Mouse (Mus musculus): ENCODE measurements around the gene Chmp4b. TPM values are rescaled to one million over a fixed set of nuclear protein-coding genes. Genes with fewer than 3 reads are reported as not detected.

The Chmp4b gene
- 307 and 356 TPM in 2 replicates for polyA plus RNA-seq (2012; rRNA removed)

GRCm38 (mm10) chr2:154651363-154651762 lies at the start of gene Chmp4b:
TSS of gene Chmp4b (plus strand) at chr2:154651705.
- WGBS, result 59% methylated on average over 8 of the region's 8 CpGs
- H3K4me1 ChIP-seq (ENCODE audit: control insufficient read depth, insufficient read depth, low read length), result no peaks in the 10 kb centered on the region
- TF ChIP-seq POLR2A (IDR thresholded peaks at IDR 0.05; ENCODE audit: borderline replicate concordance, insufficient read depth, low read length), result no peak
- no peak for TF ChIP-seq CTCF (IDR thresholded peaks at IDR 0.05; ENCODE audit: borderline replicate concordance, insufficient read depth, low read depth, low read length)
- H3K27me3 ChIP-seq (ENCODE audit: control insufficient read depth, insufficient read depth, low read length), result no peaks in the 10 kb centered on the region
- no peak within 1 kb of the TSS for H3K4me3 ChIP-seq (replicated peaks; ENCODE audit: insufficient read depth, low read depth, low read length)
- no peak for DNase-seq
- H3K27ac ChIP-seq (ENCODE audit: insufficient read depth, low read length), result no peak within 1 kb of the TSS

- H3K4me1 ChIP-seq (ENCODE audit: control insufficient read depth, insufficient read depth, low read length), result no peaks in the 10 kb centered on the region
- no peaks in the 10 kb centered on the region for H3K27me3 ChIP-seq (ENCODE audit: control insufficient read depth, insufficient read depth, low read length)
- peak overlapping the region; percentile 75 for H3K27ac ChIP-seq (ENCODE audit: insufficient read depth, low read length)
- WGBS, result 14% methylated on average over 22 of the region's 22 CpGs
- peak overlapping the region; percentile 84 for H3K4me3 ChIP-seq (replicated peaks; ENCODE audit: insufficient read depth, low read depth, low read length)
- no peak for DNase-seq
- TF ChIP-seq POLR2A (IDR thresholded peaks at IDR 0.05; ENCODE audit: borderline replicate concordance, insufficient read depth, low read length) (no peak), CTCF (IDR thresholded peaks at IDR 0.05; ENCODE audit: borderline replicate concordance, insufficient read depth, low read depth, low read length) (no peak)
Measured at GRCm38 (mm10) chr2:154603007-154603637, 48.4 kb upstream of the Chmp4b start.

GRCm38 (mm10) chr2:154603638-154604153 lies 47.8 kb upstream of the Chmp4b start, which contains the start of gene Pxmp4:
TSS of gene Pxmp4 (minus strand) at chr2:154603708.
- peak; percentile 99 to 100 for DNase-seq
- WGBS, result under 1% methylated on average over 13 of the region's 13 CpGs
- Histone ChIP-seq H3K27ac (ENCODE audit: insufficient read depth, low read length) (peak within 1 kb of the TSS; percentile 75), H3K4me1 (ENCODE audit: control insufficient read depth, insufficient read depth, low read length) (no peaks in the 10 kb centered on the region), H3K27me3 (ENCODE audit: control insufficient read depth, insufficient read depth, low read length) (no peaks in the 10 kb centered on the region), H3K4me3 (replicated peaks; ENCODE audit: insufficient read depth, low read depth, low read length) (peak within 1 kb of the TSS; percentile 84)
- no peak for TF ChIP-seq CTCF (IDR thresholded peaks at IDR 0.05; ENCODE audit: borderline replicate concordance, insufficient read depth, low read depth, low read length)
- peak; percentile 64; the same call in 1 of the 2 replicates for TF ChIP-seq POLR2A (IDR thresholded peaks at IDR 0.05; ENCODE audit: borderline replicate concordance, insufficient read depth, low read length)

- no peak for DNase-seq
- H3K4me3 ChIP-seq (replicated peaks; ENCODE audit: insufficient read depth, low read depth, low read length), result peak overlapping the region; percentile 20
- H3K27ac ChIP-seq (ENCODE audit: insufficient read depth, low read length), result no peak overlapping the region
- H3K4me1 ChIP-seq (ENCODE audit: control insufficient read depth, insufficient read depth, low read length), result no peaks in the 10 kb centered on the region
- TF ChIP-seq CTCF (IDR thresholded peaks at IDR 0.05; ENCODE audit: borderline replicate concordance, insufficient read depth, low read depth, low read length) (no peak), POLR2A (IDR thresholded peaks at IDR 0.05; ENCODE audit: borderline replicate concordance, insufficient read depth, low read length) (no peak)
- no peaks in the 10 kb centered on the region for H3K27me3 ChIP-seq (ENCODE audit: control insufficient read depth, insufficient read depth, low read length)
- WGBS, result 41% methylated on average over 7 of the region's 7 CpGs
Measured at GRCm38 (mm10) chr2:154604156-154604555, 47.3 kb upstream of the Chmp4b start.

GRCm38 (mm10) chr2:154606965-154607364 lies 44.5 kb upstream of the Chmp4b start:
- DNase-seq, result no peak
- Histone ChIP-seq H3K4me3 (replicated peaks; ENCODE audit: insufficient read depth, low read depth, low read length) (no peak overlapping the region), H3K4me1 (ENCODE audit: control insufficient read depth, insufficient read depth, low read length) (no peaks in the 10 kb centered on the region), H3K27me3 (ENCODE audit: control insufficient read depth, insufficient read depth, low read length) (no peaks in the 10 kb centered on the region), H3K27ac (ENCODE audit: insufficient read depth, low read length) (no peak overlapping the region)
- TF ChIP-seq CTCF (IDR thresholded peaks at IDR 0.05; ENCODE audit: borderline replicate concordance, insufficient read depth, low read depth, low read length) (no peak), POLR2A (IDR thresholded peaks at IDR 0.05; ENCODE audit: borderline replicate concordance, insufficient read depth, low read length) (no peak)
- WGBS, result 70% methylated on average over 1 of the region's 1 CpGs

GRCm38 (mm10) chr2:154609050-154609767 lies 42.3 kb upstream of the Chmp4b start:
- WGBS, result 75% methylated on average over 10 of the region's 10 CpGs
- no peaks in the 10 kb centered on the region for H3K27me3 ChIP-seq (ENCODE audit: control insufficient read depth, insufficient read depth, low read length)
- no peak overlapping the region for H3K27ac ChIP-seq (ENCODE audit: insufficient read depth, low read length)
- no peak overlapping the region for H3K4me3 ChIP-seq (replicated peaks; ENCODE audit: insufficient read depth, low read depth, low read length)
- H3K4me1 ChIP-seq (ENCODE audit: control insufficient read depth, insufficient read depth, low read length), result no peaks in the 10 kb centered on the region
- TF ChIP-seq POLR2A (IDR thresholded peaks at IDR 0.05; ENCODE audit: borderline replicate concordance, insufficient read depth, low read length) (no peak), CTCF (IDR thresholded peaks at IDR 0.05; ENCODE audit: borderline replicate concordance, insufficient read depth, low read depth, low read length) (no peak)
- DNase-seq, result no peak

- Histone ChIP-seq H3K27ac (ENCODE audit: insufficient read depth, low read length) (peak within 1 kb of the TSS; percentile 88), H3K4me1 (ENCODE audit: control insufficient read depth, insufficient read depth, low read length) (peaks cover 6% of the 10 kb centered on the region; the same call in 1 of the 2 replicates), H3K27me3 (ENCODE audit: control insufficient read depth, insufficient read depth, low read length) (no peaks in the 10 kb centered on the region), H3K4me3 (replicated peaks; ENCODE audit: insufficient read depth, low read depth, low read length) (peak within 1 kb of the TSS; percentile 66)
- peak; percentile 86 to 89 for DNase-seq
- TF ChIP-seq CTCF (IDR thresholded peaks at IDR 0.05; ENCODE audit: borderline replicate concordance, insufficient read depth, low read depth, low read length) (peak; percentile 56; the same call in 1 of the 2 replicates), POLR2A (IDR thresholded peaks at IDR 0.05; ENCODE audit: borderline replicate concordance, insufficient read depth, low read length) (peak; percentile 22; the same call in 1 of the 2 replicates)
- under 1% methylated on average over 96 of the region's 98 CpGs for WGBS
Measured at GRCm38 (mm10) chr2:154613118-154614115, 38.1 kb upstream of the Chmp4b start, which contains the start of the genes Zfp341 and 4930519P11Rik. TSS of gene Zfp341 (plus strand) at chr2:154613297. TSS of gene 4930519P11Rik (minus strand) at chr2:154613437.
